Mouse (Mus musculus) skeletal muscle tissue, adult 2 months (tissue): Measurements from ENCODE around the gene Rtp1.

ENCODE experiments used
- DNase-seq: peaks from one replicate; pipeline ENCODE4 v3.0.0-alpha.2; 2012; ENCODE audit warnings: low read depth, low spot score

The Rtp1 gene

DNA sequence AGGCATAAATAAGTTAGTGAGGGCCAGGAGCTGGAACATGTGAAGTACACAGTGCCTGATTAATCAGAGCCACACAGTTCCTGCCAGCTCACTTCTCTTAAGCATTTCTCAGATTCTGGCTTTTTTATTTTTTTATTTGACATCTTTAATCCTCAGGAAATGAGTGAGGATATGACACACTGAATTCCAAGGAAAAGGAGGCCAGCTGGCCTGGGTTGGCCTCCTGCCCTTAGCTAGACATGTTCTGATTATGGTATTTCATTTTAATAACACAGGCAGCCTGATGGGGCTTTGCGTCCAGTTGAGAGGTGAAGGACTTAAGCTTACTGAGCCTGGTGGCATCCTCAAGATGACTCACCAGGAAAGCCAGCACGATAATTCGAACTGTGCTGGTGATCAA is 27.6 kb downstream of the Rtp1 start:
- DNase-seq = no peak

GRCm38 (mm10) chr16:23457338-23457737 is 28.4 kb downstream of the Rtp1 start:
- DNase-seq = no peak

DNA sequence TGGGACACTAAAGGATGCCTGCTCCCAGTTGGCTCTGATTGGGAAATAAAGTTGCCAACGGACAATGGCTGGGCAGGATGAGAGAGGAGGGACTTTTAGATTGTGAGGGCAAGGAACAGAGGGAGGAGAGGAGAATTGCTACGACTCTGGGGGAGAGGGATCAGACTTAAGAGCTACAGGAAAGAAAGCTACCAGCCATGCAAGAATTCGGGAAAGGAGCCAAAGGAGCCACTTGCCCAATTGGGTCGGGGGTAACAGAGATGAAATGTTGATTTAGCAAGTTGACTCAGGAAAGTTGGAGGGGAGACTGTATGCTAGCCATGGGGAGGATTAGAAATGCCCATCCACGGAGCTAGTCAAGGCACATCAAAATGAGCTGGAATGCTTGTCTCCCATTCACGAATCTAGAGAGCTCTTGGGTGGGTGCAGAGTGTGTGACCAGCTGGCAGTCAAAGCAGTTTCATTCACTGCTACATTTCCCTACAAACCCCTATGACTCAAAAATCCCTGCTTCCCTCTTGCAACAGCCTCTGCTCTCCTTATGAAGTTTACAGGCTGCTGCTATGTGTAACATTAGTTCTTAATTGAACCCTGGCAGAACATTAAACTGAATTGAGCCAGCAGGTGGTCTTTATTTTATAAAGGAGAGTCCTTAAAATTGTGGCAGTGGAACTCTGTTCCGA is 30.1 kb downstream of the Rtp1 start:
- DNase-seq = no peak

GRCm38 (mm10) chr16:23463671-23464347 is 34.9 kb downstream of the Rtp1 start:
- no peak for DNase-seq

DNA sequence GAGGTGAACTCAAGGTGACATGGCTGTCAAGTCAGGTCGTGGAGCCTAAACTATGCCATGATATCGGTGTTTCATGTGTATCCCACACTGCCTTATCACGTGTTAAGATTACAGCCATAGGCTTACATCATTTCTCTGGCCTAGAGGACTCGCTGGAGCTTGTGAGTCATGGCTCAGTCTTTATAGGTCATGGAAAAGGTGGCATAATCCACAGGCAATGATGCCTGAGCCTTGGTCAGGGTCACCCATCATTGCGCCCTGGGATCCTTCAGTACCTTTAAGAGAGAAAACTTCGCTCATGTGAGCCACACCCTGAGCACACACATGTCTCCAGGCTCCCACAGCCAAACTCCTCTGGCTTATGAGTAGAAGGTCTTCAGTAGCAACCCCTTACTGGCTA is 42.6 kb downstream of the Rtp1 start:
- no peak for DNase-seq

DNA sequence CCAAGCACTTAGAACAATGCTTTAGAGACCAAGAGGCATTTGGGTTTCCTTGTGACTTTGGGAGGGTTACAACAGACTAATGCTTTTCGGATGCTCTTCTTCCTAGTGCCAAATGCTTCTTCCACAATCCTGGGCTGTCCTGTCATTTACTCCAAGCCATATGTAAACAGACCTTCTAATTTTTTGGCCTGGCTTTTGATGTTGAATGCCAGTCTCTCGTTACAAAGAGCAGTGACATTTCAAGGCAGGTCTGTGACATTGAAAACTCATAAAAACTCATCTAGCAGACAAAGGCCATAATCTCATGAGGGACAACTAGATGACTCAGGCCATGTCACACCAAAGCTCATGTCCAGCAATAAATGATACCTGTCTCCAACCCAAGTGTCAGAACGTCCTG is 43.1 kb downstream of the Rtp1 start:
- DNase-seq = no peak

DNA sequence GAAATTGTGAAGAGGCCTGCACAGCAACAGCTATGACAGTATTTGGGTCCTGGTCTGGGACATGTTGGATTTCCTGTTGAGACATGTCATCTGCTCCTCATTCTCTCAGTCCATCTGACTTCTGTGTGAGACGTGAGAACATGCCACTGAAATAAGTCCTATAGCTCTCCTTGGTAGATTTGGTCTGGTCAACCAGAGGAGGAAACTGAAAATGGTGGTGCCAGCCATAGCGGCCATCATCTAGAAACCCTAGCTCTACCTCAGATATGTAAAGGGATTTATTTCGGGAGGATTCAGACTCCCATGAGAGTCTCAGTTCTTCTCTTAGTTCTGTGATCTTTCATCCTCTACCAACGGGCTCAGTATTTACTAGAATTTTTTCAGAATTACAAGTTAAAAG is 46.7 kb downstream of the Rtp1 start:
- no peak for DNase-seq

- peak; percentile 7 for DNase-seq
These were observed 47.7 kb downstream of the Rtp1 start for GRCm38 (mm10) chr16:23476598-23476997.

DNA sequence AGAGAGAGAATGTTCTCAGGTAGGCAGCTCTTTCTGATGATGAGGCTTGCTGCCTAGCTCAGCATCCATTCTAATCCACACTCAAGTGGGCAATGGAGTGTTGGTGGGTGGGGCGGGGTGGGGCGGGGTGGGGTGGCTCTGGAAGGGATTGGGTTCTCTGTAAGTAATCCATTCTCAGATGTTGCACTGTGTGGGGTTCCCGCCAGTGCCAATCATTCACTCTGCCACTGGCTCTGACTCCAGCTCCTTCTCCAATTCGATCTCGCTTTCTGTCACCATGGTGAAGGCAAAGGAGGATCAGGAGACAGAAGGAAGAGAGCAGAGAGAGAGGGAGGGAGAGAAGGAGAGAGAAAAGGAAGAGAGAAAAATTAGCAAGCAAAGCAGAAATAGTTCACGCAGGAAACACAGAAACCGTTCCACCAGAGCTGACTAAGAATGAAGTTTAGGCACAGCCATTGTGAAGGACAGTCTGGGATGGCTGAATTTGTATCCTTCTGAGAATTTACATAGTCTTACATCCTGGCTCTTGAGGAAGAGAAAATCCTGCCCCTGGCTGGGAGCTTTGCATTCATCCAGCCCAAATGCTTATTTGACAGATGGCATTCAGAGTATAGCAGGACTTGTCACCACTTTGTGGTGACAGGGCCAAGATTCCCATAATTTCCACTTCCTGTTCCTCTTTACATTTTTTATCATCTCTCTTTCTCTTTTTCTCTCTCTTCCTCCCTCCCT is 51.1 kb downstream of the Rtp1 start:
- no peak for DNase-seq

DNA sequence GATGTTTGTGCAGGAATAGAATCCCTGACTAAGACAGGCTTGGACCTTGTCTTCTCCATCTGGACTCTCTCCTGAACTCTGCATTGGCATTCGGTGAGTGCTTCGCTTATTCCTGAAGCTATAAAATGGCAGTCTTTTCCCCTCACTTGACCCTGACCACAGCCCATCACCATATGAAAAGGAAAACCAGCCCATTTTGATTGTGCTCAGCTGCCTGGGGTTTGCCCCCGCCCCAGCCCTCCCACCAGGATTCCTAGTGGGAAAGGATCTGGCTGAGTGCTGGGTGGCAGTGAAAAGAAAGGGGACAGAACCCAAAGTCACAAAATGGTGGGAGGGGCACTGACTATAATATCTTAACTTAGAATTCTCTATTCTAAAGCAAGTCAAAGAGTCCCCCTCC is 53.3 kb downstream of the Rtp1 start:
- no peak for DNase-seq

DNA sequence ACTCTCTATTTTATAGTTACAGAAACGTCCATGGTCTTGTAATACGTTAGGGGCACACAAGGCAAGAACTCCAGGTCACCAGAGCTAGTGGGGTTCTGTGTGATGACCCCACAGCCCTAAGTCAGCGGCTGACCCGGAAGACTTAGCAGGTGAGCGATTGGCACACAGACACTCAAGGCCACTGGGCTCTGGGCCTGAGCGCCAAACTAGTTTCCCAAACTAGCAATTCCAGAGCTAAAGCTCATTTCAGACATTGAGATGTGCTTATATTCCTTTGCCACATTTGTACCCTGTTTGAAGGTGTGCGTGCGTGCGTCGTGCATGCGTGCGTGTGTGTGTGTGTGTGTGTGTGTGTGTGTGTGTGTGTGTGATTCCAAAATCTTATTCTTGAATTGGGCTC is 53.9 kb downstream of the Rtp1 start:
- no peak for DNase-seq

- DNase-seq = no peak
These were observed 54.4 kb downstream of the Rtp1 start for GRCm38 (mm10) chr16:23483292-23483691.
